Mouse (Mus musculus) effector memory CD4-positive, alpha-beta T cell, adult 7 months (primary cell): ENCODE results near the gene Rtl6. TPM values are rescaled to one million over a fixed set of nuclear protein-coding genes. Genes with fewer than 3 reads are reported as not detected.

Experiments used
- polyA plus RNA-seq: library from polyadenylated mRNA; unstranded; fragments of 100-300 nt; shearing (Covaris generic); gene quantifications from one replicate; pipeline ENCODE4 v1.2.1, GENCODE M21; 2017

Rtl6 gene
- 1.9 TPM for polyA plus RNA-seq

GRCm38 (mm10) chr15:84557189-84557921 is at the start of gene Rtl6:
TSS of gene Rtl6 (minus strand) at chr15:84557823.

Other genes with a start within 250 kb of the Rtl6 start
- 62.4 TPM for gene Parvg, start 233.8 kb downstream of the Rtl6 start, polyA plus RNA-seq
- gene Shisal1, start 110.7 kb downstream of the Rtl6 start, polyA plus RNA-seq = 0.27 TPM
- 0.22 TPM for gene Prr5, start 111.8 kb upstream of the Rtl6 start, polyA plus RNA-seq
- gene Arhgap8, start 162.2 kb upstream of the Rtl6 start, polyA plus RNA-seq = not detected